Mouse (Mus musculus): ENCODE measurements at regions not wholly inside any gene's neighbourhood (a gene's known extent, or its start where the extent isn't known, plus 50 kb on each side); places are given as distances from the start of the nearest gene placed in this dataset.

DNA sequence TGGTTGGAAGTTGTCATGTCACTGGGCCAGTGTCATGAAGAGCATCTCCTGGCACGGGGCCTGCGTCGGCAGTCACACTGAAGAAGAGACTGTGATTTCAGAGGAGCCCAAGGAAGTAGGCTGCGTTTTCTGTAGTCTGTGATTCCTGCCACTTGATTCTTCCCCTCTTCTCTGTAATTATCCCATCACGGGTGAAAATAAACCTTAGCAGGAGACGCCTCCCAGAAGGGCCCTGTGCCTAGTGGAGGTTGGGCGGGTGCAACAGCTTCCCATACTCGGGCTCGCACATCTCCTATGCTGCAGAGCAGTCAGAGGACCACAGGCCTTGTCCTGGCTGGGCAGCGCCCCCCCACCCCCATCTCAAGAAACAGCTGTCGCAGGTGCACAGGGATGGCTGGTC, 63.1 kb upstream of the Adra2c start:
- TF ChIP-seq CTCF (IDR thresholded peaks at IDR 0.05; ENCODE audit: low read depth): no peak
- no peak for TF ChIP-seq EP300 (optimal IDR thresholded peaks at IDR 0.05)

Data from stomach, postnatal 0 days (tissue).